Mouse (Mus musculus) left cerebral cortex, postnatal 36 days (tissue): Measurements from ENCODE around the gene Psg28. TPM values are rescaled to one million over a fixed set of nuclear protein-coding genes. Genes with fewer than 3 reads are reported as not detected.
"Not testable (repeated sequence)": the region's sequence is repeated elsewhere in the genome, so short reads cannot be mapped to it uniquely, and the experiment has no call there.

ENCODE experiments used
- DNase-seq, 2 experiments: peaks; one replicate each; pipeline ENCODE4 v3.0.0; 2021 to 2022; ENCODE audit warnings: low spot score in 2 of 2, mixed read lengths in 1 of 2
- intact Hi-C: fragments of 180-260 bp; cut with DNase I; formaldehyde crosslinking; loops from one replicate; pipeline ENCODE4 v1.15.1; 2025
- microRNA-seq: library from miRNA; unstranded; fragments of <30 nt; microRNA quantifications from one replicate; pipeline ENCODE4 v1.2.0, GENCODE M21; 2022
- total RNA-seq, 2 experiments: library from RNA; stranded (reverse); gene quantifications; 2 replicates each; pipeline ENCODE4 v1.2.3; 2021

Gene Psg28
- total RNA-seq: not detected

GRCm38 (mm10) chr7:18431941-18432340 is at the start of gene Psg28:
Gene Psg28 (minus strand): TSS chr7:18432041.
- intact Hi-C loops, DNase-seq: not testable (repeated sequence)

- intact Hi-C loops: no loop called here
- no peak for DNase-seq
Observed at GRCm38 (mm10) chr7:18403407-18403806, 28.4 kb downstream of the Psg28 start.

GRCm38 (mm10) chr7:18402527-18403237 is 29.2 kb downstream of the Psg28 start:
- no peak for DNase-seq
- intact Hi-C loops: no loop called here

GRCm38 (mm10) chr7:18391483-18391882 is 40.4 kb downstream of the Psg28 start:
- DNase-seq, intact Hi-C loops: not testable (repeated sequence)

- intact Hi-C loops: no loop called here
- no peak for DNase-seq
Observed at GRCm38 (mm10) chr7:18378295-18378694, 53.5 kb downstream of the Psg28 start.

Small RNA genes within 50 kb of the gene (microRNA-seq; reads per million reads assigned to microRNA genes)
- not detected for gene Gm24715

Other genes with a start within 250 kb of the Psg28 start
- not detected for gene Mill1, start 186.7 kb downstream of the Psg28 start, total RNA-seq
- gene Psg18, start 77.0 kb downstream of the Psg28 start, total RNA-seq: not detected
- gene Psg26, start 52.1 kb upstream of the Psg28 start, total RNA-seq: not detected
- gene Psg25, start 100.2 kb upstream of the Psg28 start, total RNA-seq: not detected
- not detected for gene Psg27, start 135.3 kb upstream of the Psg28 start, total RNA-seq
- gene Psg23, start 184.5 kb upstream of the Psg28 start, total RNA-seq: not detected
- gene Psg21, start 224.7 kb upstream of the Psg28 start, total RNA-seq: not detected